Mouse (Mus musculus): Measurements from ENCODE around the gene Sgce.

GRCm38 (mm10) chr6:4722739-4723138 is 24.3 kb downstream of the Sgce start:
- TF ChIP-seq ZNF384 (IDR thresholded peaks at IDR 0.05; ENCODE audit: low read depth, low read length): no peak
- TF ChIP-seq ZC3H11A (IDR thresholded peaks at IDR 0.05; ENCODE audit: borderline replicate concordance, low read depth, low read length): no peak
- no peak for TF ChIP-seq HCFC1 (IDR thresholded peaks at IDR 0.05; ENCODE audit: borderline replicate concordance, insufficient read depth, low read length)
- TF ChIP-seq CHD2 (IDR thresholded peaks at IDR 0.05; ENCODE audit: low read depth, low read length): no peak
